Mouse (Mus musculus) cerebellum, postnatal 4 days (tissue): ENCODE data around the gene Olfr118.
"Not testable (repeated sequence)": the region's sequence is repeated elsewhere in the genome, so short reads cannot be mapped to it uniquely, and the experiment has no call there.

Source experiments
- DNase-seq, 2 experiments: peaks; one replicate each; pipeline ENCODE4 v3.0.0; 2022; ENCODE audit warnings: low spot score in 2 of 2, mixed read lengths in 1 of 2

Olfr118 gene

GRCm38 (mm10) chr17:37666688-37667087 is at the start of gene Olfr118:
Gene Olfr118 (plus strand): TSS chr17:37666988.
- no peak for DNase-seq

GRCm38 (mm10) chr17:37627009-37627408 is 39.8 kb upstream of the Olfr118 start, which contains the start of the genes Olfr115 and Olfr116:
Gene Olfr115 (minus strand): TSS chr17:37627109.
Gene Olfr116 (minus strand): TSS chr17:37627199.
- DNase-seq = no peak

GRCm38 (mm10) chr17:37663682-37664081 is 3.1 kb upstream of the Olfr118 start, which contains the start of gene Olfr117:
Gene Olfr117 (minus strand): TSS chr17:37663782.
- DNase-seq = no peak

- DNase-seq = not testable (repeated sequence)
Observed at GRCm38 (mm10) chr17:37696264-37696663, 29.5 kb downstream of the Olfr118 start, which contains the start of gene Olfr119. Gene Olfr119 (plus strand): TSS chr17:37696564.

- DNase-seq = no peak
Observed at GRCm38 (mm10) chr17:37721508-37721907, 54.7 kb downstream of the Olfr118 start, which contains the start of gene Olfr120. Gene Olfr120 (plus strand): TSS chr17:37721808.
